Comparison of ENCODE assay signal across 1 mouse cellular context in the genomic region with DNA sequence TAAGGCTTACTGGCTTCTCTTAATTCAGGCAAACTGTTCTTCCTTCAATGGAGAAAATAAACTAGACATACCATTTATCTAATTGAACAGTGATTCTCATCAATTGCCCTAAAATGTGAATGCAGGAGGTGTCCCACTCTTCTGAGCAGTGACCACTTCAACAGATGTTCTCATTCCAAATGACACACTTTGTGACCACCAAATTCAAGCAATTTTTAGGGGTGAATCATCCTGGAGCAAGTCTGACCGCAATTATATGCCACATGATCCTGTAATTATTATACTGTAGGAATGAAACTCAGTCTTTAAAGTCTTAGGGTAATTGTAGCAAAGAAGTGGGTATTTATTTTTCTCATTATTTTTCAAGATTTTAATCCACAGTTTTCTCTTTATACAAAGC.
TF ChIP-seq lines count a peak whose summit lies in the region.

No protein-coding gene starts in this region.

TF ChIP-seq in myocyte, 11 proteins besides CTCF, POLR2A, EP300 and RAD21 (continued from another document):
- peak; percentile 62 for TF ChIP-seq USF1 (IDR thresholded peaks at IDR 0.05; ENCODE audit: low read depth)
